Mouse (Mus musculus): ENCODE results near the gene Olfr134.
"Not testable (repeated sequence)": the region's sequence is repeated elsewhere in the genome, so short reads cannot be mapped to it uniquely, and the experiment has no call there.

Olfr134 gene

GRCm38 (mm10) chr17:38171088-38171487 lies at the start of gene Olfr134:
Olfr134 (plus strand) TSS chr17:38171388.
- no peak for DNase-seq

DNA sequence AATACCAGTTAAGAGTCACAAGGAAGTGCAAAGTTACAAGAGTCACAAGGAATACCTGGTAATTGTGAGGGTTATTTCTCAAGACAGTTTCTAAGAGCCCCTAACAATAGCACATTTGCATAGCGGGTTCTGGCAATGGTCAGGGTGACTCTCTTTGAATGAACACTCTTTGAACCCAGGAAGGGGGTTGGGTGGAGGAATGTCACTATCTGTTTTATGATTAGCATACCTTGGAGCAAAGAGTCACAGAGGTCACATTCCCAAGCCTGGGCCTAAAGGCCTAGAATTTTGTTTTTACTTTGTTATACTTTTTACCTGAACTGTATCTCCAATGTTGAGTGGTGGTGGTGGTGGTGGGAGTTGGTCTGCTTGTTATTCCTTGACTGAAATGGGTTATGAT lies 47.0 kb upstream of the Olfr134 start:
- not testable (repeated sequence) for DNase-seq

DNA sequence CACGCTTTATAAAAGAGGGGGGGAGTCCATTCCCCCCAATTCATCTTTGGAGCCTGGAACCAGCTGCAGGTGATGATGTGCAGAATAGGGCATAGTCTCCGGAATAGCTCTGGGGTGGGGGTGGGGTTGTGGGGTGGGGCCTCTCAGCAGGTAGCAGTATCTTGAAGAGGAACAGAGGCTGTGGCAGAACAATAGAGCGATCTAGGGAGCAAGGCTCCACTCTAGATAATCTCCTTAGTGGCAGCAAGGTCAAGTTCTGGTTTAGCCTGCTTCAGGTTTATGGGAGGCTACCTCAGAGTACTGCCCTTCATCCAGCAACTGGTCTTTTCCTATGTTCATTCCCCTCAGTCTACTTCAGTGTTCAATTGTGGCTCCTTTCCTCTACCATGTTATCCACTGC lies 45.8 kb upstream of the Olfr134 start:
- DNase-seq, result not testable (repeated sequence)

DNA sequence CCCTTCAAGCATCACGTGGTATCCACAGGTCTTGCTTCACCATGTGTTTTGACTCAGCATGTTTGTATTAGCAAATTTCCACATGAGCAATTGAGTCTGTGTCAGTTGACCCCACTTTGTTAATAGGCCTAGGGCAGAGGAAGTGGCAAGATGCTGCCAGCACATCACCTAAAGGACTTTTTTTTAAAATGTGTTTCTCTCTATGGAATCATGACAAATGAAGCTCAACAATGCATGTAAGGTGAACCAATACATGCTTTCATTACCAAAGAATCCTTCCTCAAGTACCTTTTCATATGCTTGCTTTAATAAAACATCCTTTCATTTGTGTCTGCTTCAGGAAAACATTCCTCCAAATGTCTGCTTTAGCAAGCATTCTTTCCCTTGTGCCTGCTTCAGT lies 36.8 kb upstream of the Olfr134 start, which contains the start of gene Olfr132:
Gene Olfr132 (minus strand): TSS at position 101 of the 400 bp plus-strand sequence.
- DNase-seq, result no peak

DNA sequence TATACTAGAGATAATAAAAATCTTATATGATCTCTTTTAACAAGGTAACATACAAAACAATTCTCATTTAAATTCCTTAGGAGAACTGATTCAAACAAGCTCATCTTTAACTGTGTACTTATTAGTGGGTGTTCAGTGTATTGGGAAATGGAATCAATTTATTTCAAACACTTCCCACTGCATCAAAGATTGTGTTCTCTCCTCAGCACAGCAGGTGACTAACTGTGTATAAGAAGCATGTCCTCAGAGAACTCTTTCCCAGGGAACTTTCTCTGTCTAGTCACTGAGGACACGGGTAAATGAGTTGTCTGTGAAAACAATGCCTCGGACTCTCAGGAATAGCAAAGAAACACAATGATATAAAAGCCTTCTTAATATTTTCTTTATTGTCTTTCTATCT lies 26.2 kb upstream of the Olfr134 start, which contains the start of gene Olfr133:
Gene Olfr133 (plus strand): TSS at position 301 of the 400 bp plus-strand sequence.
- DNase-seq, result no peak

GRCm38 (mm10) chr17:38204035-38204434 lies 32.8 kb downstream of the Olfr134 start, which contains the start of gene Olfr135:
Olfr135 (plus strand) TSS chr17:38204335.
- no peak for DNase-seq

Measured in thymus, postnatal 4 days (tissue).